Mouse (Mus musculus) embryonic fibroblast, embryonic 13.5 days (primary cell): ENCODE results near the gene Ntm.

ENCODE experiments used
- CTCF ChIP-seq: IDR thresholded peaks from 2 replicates; pipeline ENCODE4 v1.5.1; 2011; ENCODE audit warnings: mild to moderate bottlenecking, control low read depth, low read length, moderate library complexity, borderline replicate concordance; ENCODE audit not compliant: insufficient read depth
- POLR2A ChIP-seq: IDR thresholded peaks from 2 replicates; pipeline ENCODE4 v1.6.1; 2011; ENCODE audit warnings: low read depth, mild to moderate bottlenecking, control low read depth, low read length, moderate library complexity

GRCm38 (mm10) chr9:29012541-29012940 is 950.4 kb downstream of the Ntm start:
- TF ChIP-seq POLR2A: no peak
- TF ChIP-seq CTCF: no peak
